Mouse (Mus musculus) Patski (cell line): ENCODE measurements around the gene Phyhd1. TPM values are rescaled to one million over a fixed set of nuclear protein-coding genes. Genes with fewer than 3 reads are reported as not detected.

Experiments
- ATAC-seq: fragments of 100-300 bp; one replicate; pipeline ENCODE4 v1.8.0; 2021
- CTCF ChIA-PET: fragments of 350-600 bp; sonication (Branson Sonifier 250); formaldehyde crosslinking; loops from one replicate; lab custom pipeline; 2022; ENCODE audit warnings: inconsistent platforms; lab: Charles Lee
- POLR2A ChIA-PET: fragments of 350-600 bp; sonication (Branson Sonifier 250); formaldehyde crosslinking; loops from one replicate; lab custom pipeline; 2022; ENCODE audit warnings: antibody characterized with exemption, inconsistent platforms; lab: Charles Lee
- DNase-seq: peaks from one replicate; pipeline ENCODE4 v3.0.0-alpha.2; 2011; ENCODE audit warnings: low read depth, low spot score
- H3K27me3 ChIP-seq: fragments of 371-371 bp; one replicate; pipeline ENCODE4 v1.5.1; 2021
- CTCF ChIP-seq: fragments of 100-300 bp; IDR thresholded peaks from one replicate; pipeline ENCODE4 v1.5.1; 2021
- in situ Hi-C: fragments of 300-500 bp; cut with MboI; formaldehyde crosslinking; loops from 3 replicates; pipeline ENCODE4 v1.11.1; 2018; ENCODE audit warnings: low pct_unique_long_range_greater_than_20kb, mixed read lengths
- polyA plus RNA-seq: library from polyadenylated mRNA; unstranded; gene quantifications from one replicate; pipeline ENCODE4 v1.2.3, GENCODE M21; 2021

The Phyhd1 gene
- polyA plus RNA-seq, 1 experiment from 2014 or later = 22.4 TPM

DNA sequence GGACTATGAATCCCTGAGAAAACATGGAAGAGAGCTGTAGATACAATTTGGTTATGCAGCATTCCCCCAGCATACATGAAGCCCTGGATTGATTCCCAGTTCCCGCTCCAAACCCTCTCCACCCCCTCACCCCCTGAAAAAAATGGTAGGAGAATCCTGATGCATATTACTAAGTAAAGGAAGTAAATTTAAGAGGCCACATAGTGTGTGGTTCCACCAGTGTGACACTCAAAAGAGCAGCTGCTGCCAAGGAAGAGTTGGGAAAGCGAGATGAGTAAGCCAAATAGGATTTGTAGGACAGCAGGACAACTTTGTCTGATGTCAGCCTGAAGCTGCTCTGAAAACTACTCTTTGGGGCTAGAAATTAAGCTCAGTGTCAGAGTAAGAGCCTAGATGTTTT, 45.5 kb downstream of the Phyhd1 start:
- in situ Hi-C loops = no loop called here
- ChIA-PET CTCF (interaction anchor here (0.7 kb wide), 1 partner anchor 15 kb away, joined by 4 read pairs; no protein-coding TSS in a partner anchor), POLR2A (no interaction called here)
- ATAC-seq = no peak
- no peak for TF ChIP-seq CTCF
- DNase-seq = no peak
- no peaks in the 10 kb centered on the region for H3K27me3 ChIP-seq

DNA sequence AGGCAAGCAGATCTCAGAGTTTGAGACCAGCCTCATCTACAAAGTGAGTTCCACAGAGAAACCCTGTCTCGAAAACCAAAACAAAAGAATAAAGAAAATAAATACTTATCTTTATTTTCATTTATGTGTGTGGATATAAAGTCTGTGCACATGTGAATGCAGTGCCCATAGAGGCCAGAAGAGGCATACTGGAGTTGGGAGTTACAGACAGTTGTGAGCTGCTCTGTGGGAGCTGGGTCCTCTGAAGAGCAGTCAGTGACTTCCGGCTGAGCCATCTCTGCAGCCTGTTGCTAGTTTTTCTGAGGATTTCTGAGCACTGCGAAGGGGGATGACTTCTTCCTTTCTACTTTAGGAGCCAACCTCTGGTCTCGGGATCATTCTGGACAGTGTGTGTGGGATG, 50.1 kb downstream of the Phyhd1 start:
- ATAC-seq (no peak), DNase-seq (no peak)
- in situ Hi-C loops = no loop called here
- CTCF ChIA-PET = interaction anchor here (1.4 kb wide), 1 partner anchor 11 kb away, joined by 4 read pairs; no protein-coding TSS in a partner anchor
- H3K27me3 ChIP-seq = no peaks in the 10 kb centered on the region
- POLR2A ChIA-PET = no interaction called here
- TF ChIP-seq CTCF = no peak

DNA sequence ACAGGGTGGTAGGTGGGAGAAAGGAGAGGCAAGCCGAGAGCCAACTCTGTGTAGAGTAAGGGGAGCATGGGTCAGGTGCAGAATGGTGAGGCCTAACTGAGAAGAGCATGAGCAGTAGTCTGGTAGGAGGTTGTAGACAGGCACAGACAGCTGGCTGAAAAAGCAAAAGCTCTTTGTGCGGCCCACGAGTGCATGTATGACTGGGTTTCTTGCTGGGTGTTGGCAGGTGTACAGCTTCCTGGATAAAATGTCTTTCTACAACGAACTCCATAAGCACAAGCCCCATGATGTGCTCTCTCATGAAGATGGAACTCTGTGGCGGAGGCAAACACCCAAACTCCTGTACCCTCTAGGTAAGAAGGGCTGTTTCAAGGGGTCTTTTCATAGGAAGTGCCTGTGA, 51.0 kb downstream of the Phyhd1 start:
- CTCF ChIA-PET = no interaction called here
- ATAC-seq (no peak), DNase-seq (no peak)
- POLR2A ChIA-PET = no interaction called here
- H3K27me3 ChIP-seq = no peaks in the 10 kb centered on the region
- TF ChIP-seq CTCF = no peak
- in situ Hi-C loops = no loop called here

DNA sequence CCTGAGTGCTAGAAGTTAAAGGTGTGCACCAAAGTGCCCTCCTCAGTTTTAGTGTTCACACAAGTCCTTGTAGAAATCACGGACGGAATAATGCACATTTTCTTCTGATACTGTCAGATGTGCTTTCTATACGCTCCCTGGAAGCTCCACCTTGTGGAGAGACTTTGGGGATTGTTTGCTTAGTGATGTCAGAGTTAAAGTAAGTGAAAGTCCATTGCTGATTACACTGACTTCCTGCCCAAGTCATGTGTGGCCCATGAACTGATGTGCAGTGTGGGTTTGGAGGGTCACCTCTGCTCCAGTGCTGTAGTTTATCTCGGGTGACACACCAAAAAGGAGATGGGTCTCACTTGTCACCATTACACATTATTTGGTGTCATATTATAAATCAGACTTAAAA, 53.3 kb downstream of the Phyhd1 start:
- ChIA-PET POLR2A (no interaction called here), CTCF (no interaction called here)
- no peak for TF ChIP-seq CTCF
- H3K27me3 ChIP-seq = no peaks in the 10 kb centered on the region
- in situ Hi-C loops = no loop called here
- DNase-seq (no peak), ATAC-seq (no peak)

DNA sequence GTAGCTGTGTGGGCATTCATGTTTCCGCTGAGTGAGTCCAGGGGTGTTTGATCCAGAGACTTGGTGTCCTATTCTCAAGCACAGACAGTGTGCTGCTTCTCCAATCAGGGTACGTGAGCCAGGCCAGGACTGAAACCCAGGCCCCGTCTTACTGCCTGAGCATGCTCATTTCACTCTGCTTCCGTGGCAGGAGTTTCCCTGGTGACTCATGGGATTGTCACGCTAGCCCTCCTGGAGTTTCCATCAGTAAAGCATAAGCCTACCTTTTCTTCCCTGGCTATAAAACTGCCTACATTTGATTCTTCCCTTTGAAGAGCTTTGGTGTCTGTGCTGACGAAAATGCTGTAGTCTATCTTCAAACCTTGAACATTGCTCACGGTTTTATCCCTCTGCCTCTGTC, 57.1 kb downstream of the Phyhd1 start:
- CTCF ChIA-PET = interaction anchor here (1.0 kb wide), 1 partner anchor 16 kb away, joined by 3 read pairs; no protein-coding TSS in a partner anchor
- no peak for TF ChIP-seq CTCF
- ATAC-seq (peak; percentile 67), DNase-seq (peak; percentile 43)
- in situ Hi-C loops = no loop called here
- POLR2A ChIA-PET = no interaction called here
- H3K27me3 ChIP-seq = no peaks in the 10 kb centered on the region

DNA sequence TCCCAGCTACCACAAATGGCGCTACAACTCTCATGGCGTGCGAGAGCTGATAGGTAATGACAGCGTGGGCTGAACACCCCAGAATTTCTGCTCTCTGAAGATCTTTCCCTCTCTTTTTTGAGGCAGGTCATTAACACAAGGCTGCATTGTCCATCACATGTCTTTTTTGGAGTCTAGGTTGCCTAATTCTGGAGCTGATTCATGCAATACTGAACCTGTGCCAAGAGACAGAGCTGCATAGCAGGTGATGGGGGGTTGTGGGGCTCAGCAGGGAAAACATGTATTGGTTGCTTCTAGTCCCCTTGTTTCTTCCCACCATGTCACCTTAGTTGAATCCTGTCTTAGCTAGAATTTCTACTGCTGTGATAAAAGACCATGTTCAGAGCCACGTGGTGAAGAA, 59.3 kb downstream of the Phyhd1 start:
- ATAC-seq (no peak), DNase-seq (no peak)
- TF ChIP-seq CTCF = no peak
- no peaks in the 10 kb centered on the region for H3K27me3 ChIP-seq
- ChIA-PET POLR2A (no interaction called here), CTCF (no interaction called here)
- in situ Hi-C loops = no loop called here

DNA sequence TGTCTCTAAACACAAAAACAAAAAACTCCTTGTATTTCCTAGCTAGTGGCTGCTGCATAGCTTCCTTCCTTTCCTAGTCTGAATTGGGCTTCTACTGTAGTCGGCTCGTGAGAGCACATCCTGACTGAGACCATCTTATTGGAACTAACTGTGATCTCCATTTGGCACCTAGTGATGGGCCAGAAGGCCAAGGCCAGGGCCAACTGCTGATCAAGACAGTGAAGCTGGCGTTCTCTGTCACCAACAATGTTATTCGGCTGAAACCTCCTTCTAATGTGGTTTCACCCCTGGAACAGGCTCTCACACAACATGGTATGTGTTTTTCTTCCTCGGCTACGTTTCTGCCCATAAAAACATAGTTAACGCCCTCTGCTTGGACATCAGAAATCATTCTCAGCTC, 61.3 kb downstream of the Phyhd1 start:
- ATAC-seq = no peak
- CTCF ChIA-PET = interaction anchor here (0.6 to 1.5 kb wide), 4 partner anchors 9 to 19 kb away, joined by 3 to 4 read pairs (median 4); no protein-coding TSS in a partner anchor
- DNase-seq = no peak
- no peaks in the 10 kb centered on the region for H3K27me3 ChIP-seq
- POLR2A ChIA-PET = no interaction called here
- TF ChIP-seq CTCF = no peak
- in situ Hi-C loops = no loop called here

DNA sequence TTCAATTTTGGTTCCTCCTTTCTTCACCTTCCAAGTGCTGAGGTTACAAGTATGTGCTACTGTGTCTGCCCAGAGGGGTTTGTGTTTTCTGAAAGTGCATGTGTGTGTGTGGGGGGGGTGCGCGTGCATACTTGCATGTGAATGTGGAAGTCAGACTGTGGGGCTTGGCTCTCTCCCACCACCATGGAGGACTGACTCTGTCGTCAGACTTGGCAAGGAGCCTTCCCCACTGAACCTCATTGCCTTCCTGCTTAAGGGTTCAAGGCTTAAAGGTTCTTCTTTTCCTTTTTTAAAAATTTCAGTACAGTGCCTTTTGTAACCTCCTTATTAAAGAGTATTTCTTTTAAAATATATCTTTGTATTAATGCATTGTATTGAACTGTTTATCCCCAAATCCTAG, 62.8 kb downstream of the Phyhd1 start:
- ChIA-PET CTCF (interaction anchor here (1.0 to 1.5 kb wide), 2 partner anchors 12 to 15 kb away, joined by 3 read pairs; no protein-coding TSS in a partner anchor), POLR2A (no interaction called here)
- DNase-seq = no peak
- no peak for TF ChIP-seq CTCF
- in situ Hi-C loops = no loop called here
- no peak for ATAC-seq
- no peaks in the 10 kb centered on the region for H3K27me3 ChIP-seq

Other genes with a start within 250 kb of the Phyhd1 start
- 63.5 TPM for gene Wdr34, start 217.3 kb upstream of the Phyhd1 start, polyA plus RNA-seq
- gene Set, start 208.8 kb upstream of the Phyhd1 start, polyA plus RNA-seq = 288 TPM
- gene Pkn3, start 188.5 kb upstream of the Phyhd1 start, polyA plus RNA-seq = 8.2 TPM
- gene Zdhhc12, start 172.6 kb upstream of the Phyhd1 start, polyA plus RNA-seq = 29.6 TPM
- gene Zer1, start 141.6 kb upstream of the Phyhd1 start, polyA plus RNA-seq = 26.5 TPM
- 37.9 TPM for gene Tbc1d13, start 132.5 kb upstream of the Phyhd1 start, polyA plus RNA-seq
- gene Endog, start 94.7 kb upstream of the Phyhd1 start, polyA plus RNA-seq = 19.2 TPM
- 31.6 TPM for gene Spout1, start 87.7 kb upstream of the Phyhd1 start, polyA plus RNA-seq
- 14.8 TPM for gene Kyat1, start 60.4 kb upstream of the Phyhd1 start, polyA plus RNA-seq
- gene Lrrc8a, start 28.5 kb upstream of the Phyhd1 start, polyA plus RNA-seq = 19.3 TPM
- gene Gm28035, start 25.6 kb upstream of the Phyhd1 start, polyA plus RNA-seq = 2.1 TPM
- not detected for gene Gm28038, start 14.8 kb downstream of the Phyhd1 start, polyA plus RNA-seq
- 24.0 TPM for gene Dolk, start 20.1 kb downstream of the Phyhd1 start, polyA plus RNA-seq
- gene Nup188, start 20.2 kb downstream of the Phyhd1 start, polyA plus RNA-seq = 36.7 TPM
- 102 TPM for gene Sh3glb2, start 93.1 kb downstream of the Phyhd1 start, polyA plus RNA-seq
- gene Miga2, start 98.0 kb downstream of the Phyhd1 start, polyA plus RNA-seq = 43.3 TPM
- 15.4 TPM for gene Dolpp1, start 126.1 kb downstream of the Phyhd1 start, polyA plus RNA-seq
- gene Crat, start 149.6 kb downstream of the Phyhd1 start, polyA plus RNA-seq = 86.1 TPM
- 165 TPM for gene Ptpa, start 149.8 kb downstream of the Phyhd1 start, polyA plus RNA-seq
- gene Ier5l, start 208.0 kb downstream of the Phyhd1 start, polyA plus RNA-seq = 70.7 TPM